Mouse (Mus musculus): ENCODE data around the gene St6galnac3. TPM values are rescaled to one million over a fixed set of nuclear protein-coding genes. Genes with fewer than 3 reads are reported as not detected.

The St6galnac3 gene
- polyA plus RNA-seq, 1 experiment from 2014 or later = 10.5 TPM

DNA sequence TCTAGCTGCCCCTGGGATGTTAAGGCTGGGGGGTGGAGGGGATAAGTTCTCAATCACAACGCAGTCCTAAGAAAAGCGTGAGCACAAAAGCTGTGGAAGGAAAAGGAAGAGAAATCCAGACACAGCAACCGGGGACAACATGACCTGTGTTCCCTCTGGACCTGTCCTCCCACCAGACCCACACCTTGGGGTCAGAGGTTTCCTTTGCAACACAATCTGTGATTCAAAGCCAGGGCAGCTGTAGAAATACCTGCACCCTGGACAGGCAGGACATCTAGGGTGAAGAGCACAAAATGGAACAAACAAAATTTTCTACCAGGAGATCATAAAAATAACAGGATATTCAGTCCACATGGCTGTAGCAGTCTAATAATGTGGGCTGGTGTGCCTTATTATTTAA, 187.5 kb downstream of the St6galnac3 start:
- ATAC-seq (ENCODE audit: low read depth) = peak; percentile 64; the same call in 1 of the 2 replicates
- no peak overlapping the region for H3K4me3 ChIP-seq (ENCODE audit: low read depth, low read length)
- H3K27me3 ChIP-seq (ENCODE audit: control insufficient read depth, insufficient read depth, low read depth, low read length) = no peaks in the 10 kb centered on the region
- H3K9me3 ChIP-seq (replicated peaks; ENCODE audit: control insufficient read depth, low read length) = no peaks in the 10 kb centered on the region
- H3K4me2 ChIP-seq (ENCODE audit: low read depth, low read length) = no peak overlapping the region
- H3K4me1 ChIP-seq (ENCODE audit: control insufficient read depth, low read depth, low read length) = no peaks in the 10 kb centered on the region; the same call in 1 of the 2 replicates
- no peak overlapping the region for H3K9ac ChIP-seq (ENCODE audit: low read depth, low read length)
- no peak overlapping the region for H3K27ac ChIP-seq (ENCODE audit: low read length)
- WGBS (ENCODE audit: insufficient replicate concordance) = 79% methylated on average over 3 of the region's 3 CpGs
- H3K36me3 ChIP-seq (ENCODE audit: control insufficient read depth, insufficient read depth) = no peaks in the 10 kb centered on the region

DNA sequence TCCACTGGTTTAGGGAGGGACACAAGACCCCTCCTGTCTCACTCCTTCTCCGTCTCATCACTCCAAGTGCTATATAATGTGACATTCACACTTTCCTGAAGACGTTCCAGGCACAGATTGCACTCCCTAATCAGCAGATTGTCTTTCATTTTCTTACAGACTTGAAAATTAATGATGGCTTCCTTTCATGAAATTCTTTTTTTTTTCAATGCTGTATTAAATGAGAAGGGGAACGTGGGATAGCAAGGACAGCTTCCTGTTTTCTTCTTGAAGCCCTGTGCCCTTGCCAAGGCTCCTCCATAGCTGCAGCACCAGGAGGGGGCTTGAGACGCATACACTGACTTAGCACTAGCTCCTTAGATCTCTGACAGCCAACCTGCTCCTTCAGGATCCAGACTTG, 188.7 kb downstream of the St6galnac3 start:
- WGBS (ENCODE audit: insufficient replicate concordance) = 64% methylated on average over 4 of the region's 4 CpGs
- H3K27ac ChIP-seq (ENCODE audit: low read length) = no peak overlapping the region
- no peak for ATAC-seq (ENCODE audit: low read depth)

DNA sequence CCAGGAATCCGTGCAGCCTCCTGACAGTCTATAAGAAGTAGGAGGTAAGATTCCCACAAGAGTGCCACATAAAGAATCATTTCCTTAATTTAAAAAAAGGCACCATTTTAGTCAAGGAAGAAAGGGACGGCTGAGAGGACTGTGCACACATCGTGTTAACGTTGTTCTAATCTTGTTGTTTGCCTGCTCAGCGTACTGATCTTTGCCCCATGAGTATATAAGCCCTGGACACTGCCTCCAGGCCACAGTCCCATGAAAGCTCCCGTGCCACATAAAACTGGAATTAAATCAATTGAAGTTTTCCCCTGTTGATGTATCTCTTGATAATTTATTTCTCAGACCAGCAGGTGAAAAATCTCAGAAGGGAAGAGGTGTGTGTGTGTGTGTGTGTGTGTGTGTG, 195.8 kb downstream of the St6galnac3 start:
- H3K36me3 ChIP-seq (ENCODE audit: control insufficient read depth, insufficient read depth) = no peaks in the 10 kb centered on the region
- ATAC-seq (ENCODE audit: low read depth) = peak; percentile 86
- WGBS (ENCODE audit: insufficient replicate concordance) = 70% methylated on average over 6 of the region's 6 CpGs
- H3K4me2 ChIP-seq (ENCODE audit: low read depth, low read length) = no peak overlapping the region
- no peak overlapping the region for H3K9ac ChIP-seq (ENCODE audit: low read depth, low read length)
- no peak overlapping the region for H3K27ac ChIP-seq (ENCODE audit: low read length)
- H3K27me3 ChIP-seq (ENCODE audit: control insufficient read depth, insufficient read depth, low read depth, low read length) = no peaks in the 10 kb centered on the region
- H3K4me1 ChIP-seq (ENCODE audit: control insufficient read depth, low read depth, low read length) = no peaks in the 10 kb centered on the region; the same call in 1 of the 2 replicates
- H3K4me3 ChIP-seq (ENCODE audit: low read depth, low read length) = no peak overlapping the region
- no peaks in the 10 kb centered on the region for H3K9me3 ChIP-seq (replicated peaks; ENCODE audit: control insufficient read depth, low read length)

More for the DNA sequence above, 188.7 kb downstream of the St6galnac3 start:
- Histone ChIP-seq H3K27me3 (ENCODE audit: control insufficient read depth, insufficient read depth, low read depth, low read length) (no peaks in the 10 kb centered on the region), H3K9me3 (replicated peaks; ENCODE audit: control insufficient read depth, low read length) (no peaks in the 10 kb centered on the region), H3K4me3 (ENCODE audit: low read depth, low read length) (no peak overlapping the region), H3K4me2 (ENCODE audit: low read depth, low read length) (no peak overlapping the region), H3K36me3 (ENCODE audit: control insufficient read depth, insufficient read depth) (no peaks in the 10 kb centered on the region), H3K4me1 (ENCODE audit: control insufficient read depth, low read depth, low read length) (no peaks in the 10 kb centered on the region; the same call in 1 of the 2 replicates), H3K9ac (ENCODE audit: low read depth, low read length) (no peak overlapping the region)

DNA sequence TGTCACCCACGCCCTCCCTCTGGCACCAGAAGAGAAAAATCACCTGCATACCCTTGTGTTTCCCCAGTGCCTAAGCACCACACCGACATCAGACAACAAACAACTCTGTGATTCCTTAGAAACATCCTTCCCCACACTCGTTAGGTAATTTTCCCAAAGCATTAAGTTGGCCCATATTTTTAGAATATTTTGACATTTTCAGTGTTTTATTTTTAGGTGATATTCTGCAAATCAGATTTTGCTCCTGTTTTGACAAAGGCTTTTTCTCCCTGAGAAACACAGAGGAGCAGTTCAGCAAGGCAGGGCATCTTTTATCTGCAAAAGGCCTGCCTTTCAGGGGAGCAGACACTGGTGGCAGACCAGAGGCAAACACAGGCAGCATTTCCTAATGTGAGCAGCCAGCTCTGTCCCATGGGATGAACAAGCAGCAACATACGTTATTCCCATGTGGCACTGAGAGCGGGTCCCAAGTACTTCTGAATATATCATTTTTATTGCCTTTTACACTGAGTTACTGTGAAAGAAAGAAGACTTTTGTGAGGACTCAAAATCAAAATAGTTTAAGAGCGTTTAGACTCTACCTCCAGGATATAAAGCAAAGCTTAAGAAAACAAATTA, 199.7 kb downstream of the St6galnac3 start:
- Histone ChIP-seq H3K9me3 (replicated peaks; ENCODE audit: control insufficient read depth, low read length) (no peaks in the 10 kb centered on the region), H3K4me3 (ENCODE audit: low read depth, low read length) (no peak overlapping the region), H3K9ac (ENCODE audit: low read depth, low read length) (no peak overlapping the region), H3K27ac (ENCODE audit: low read length) (no peak overlapping the region), H3K4me1 (ENCODE audit: control insufficient read depth, low read depth, low read length) (no peaks in the 10 kb centered on the region; the same call in 1 of the 2 replicates), H3K27me3 (ENCODE audit: control insufficient read depth, insufficient read depth, low read depth, low read length) (no peaks in the 10 kb centered on the region), H3K36me3 (ENCODE audit: control insufficient read depth, insufficient read depth) (no peaks in the 10 kb centered on the region), H3K4me2 (ENCODE audit: low read depth, low read length) (no peak overlapping the region)
- WGBS (ENCODE audit: insufficient replicate concordance) = 78% methylated on average over 6 of the region's 6 CpGs
- ATAC-seq (ENCODE audit: low read depth) = no peak

DNA sequence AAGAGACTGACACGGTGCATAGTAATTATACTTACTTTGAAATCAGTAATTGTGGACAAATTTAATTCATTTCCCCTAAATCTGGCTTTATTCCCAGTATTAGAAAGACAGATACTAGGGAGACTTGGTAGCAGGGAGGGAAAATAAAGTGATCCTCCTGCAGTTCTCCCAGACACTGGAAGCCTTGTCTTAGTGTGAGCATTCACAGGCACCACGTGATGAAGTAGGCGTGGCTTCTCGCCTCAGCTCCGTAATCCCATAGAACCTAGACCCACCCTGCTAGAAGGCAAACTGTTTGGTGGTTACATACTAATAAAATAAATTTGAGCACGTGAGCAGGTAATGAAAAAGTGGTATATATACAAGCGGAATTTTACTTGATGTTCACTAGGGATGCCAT, 208.1 kb downstream of the St6galnac3 start:
- Histone ChIP-seq H3K27me3 (ENCODE audit: control insufficient read depth, insufficient read depth, low read depth, low read length) (no peaks in the 10 kb centered on the region), H3K36me3 (ENCODE audit: control insufficient read depth, insufficient read depth) (no peaks in the 10 kb centered on the region), H3K4me1 (ENCODE audit: control insufficient read depth, low read depth, low read length) (no peaks in the 10 kb centered on the region), H3K9ac (ENCODE audit: low read depth, low read length) (no peak overlapping the region), H3K4me2 (ENCODE audit: low read depth, low read length) (no peak overlapping the region), H3K9me3 (replicated peaks; ENCODE audit: control insufficient read depth, low read length) (no peaks in the 10 kb centered on the region), H3K27ac (ENCODE audit: low read length) (no peak overlapping the region), H3K4me3 (ENCODE audit: low read depth, low read length) (no peak overlapping the region)
- ATAC-seq (ENCODE audit: low read depth) = no peak
- 72% methylated on average over 7 of the region's 7 CpGs for WGBS (ENCODE audit: insufficient replicate concordance)

DNA sequence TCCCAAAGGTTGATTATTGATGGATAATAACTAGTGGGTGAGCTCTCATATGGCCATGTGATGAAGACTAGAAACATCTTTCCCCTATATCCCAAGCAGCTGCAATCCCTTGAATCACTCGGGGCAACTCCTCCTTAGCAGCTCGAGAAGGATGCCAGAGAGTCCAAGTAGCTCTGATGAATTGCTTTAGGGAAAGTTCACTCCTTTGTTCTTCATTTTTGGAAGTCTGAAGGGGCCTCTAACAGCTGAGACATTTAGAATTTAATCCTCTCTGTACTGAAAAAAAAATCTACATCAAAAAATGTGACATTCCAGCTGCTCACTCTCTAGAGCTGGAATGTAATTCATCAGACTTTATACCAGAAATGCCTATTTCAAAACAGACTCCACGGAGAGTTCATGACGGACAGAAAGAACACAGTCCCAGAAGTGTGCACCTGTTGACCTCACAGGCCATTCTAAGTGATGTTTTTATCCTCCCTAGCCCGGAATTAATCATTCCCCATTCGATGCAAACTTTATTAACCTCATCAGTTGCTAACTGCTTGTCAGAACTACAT, 211.4 kb downstream of the St6galnac3 start:
- Histone ChIP-seq H3K27ac (ENCODE audit: low read length) (no peak overlapping the region), H3K4me3 (ENCODE audit: low read depth, low read length) (no peak overlapping the region), H3K4me2 (ENCODE audit: low read depth, low read length) (no peak overlapping the region), H3K9me3 (replicated peaks; ENCODE audit: control insufficient read depth, low read length) (no peaks in the 10 kb centered on the region), H3K36me3 (ENCODE audit: control insufficient read depth, insufficient read depth) (no peaks in the 10 kb centered on the region), H3K9ac (ENCODE audit: low read depth, low read length) (no peak overlapping the region), H3K4me1 (ENCODE audit: control insufficient read depth, low read depth, low read length) (no peaks in the 10 kb centered on the region), H3K27me3 (ENCODE audit: control insufficient read depth, insufficient read depth, low read depth, low read length) (no peaks in the 10 kb centered on the region)
- no peak for ATAC-seq (ENCODE audit: low read depth)
- 76% methylated on average over 6 of the region's 6 CpGs for WGBS (ENCODE audit: insufficient replicate concordance)

DNA sequence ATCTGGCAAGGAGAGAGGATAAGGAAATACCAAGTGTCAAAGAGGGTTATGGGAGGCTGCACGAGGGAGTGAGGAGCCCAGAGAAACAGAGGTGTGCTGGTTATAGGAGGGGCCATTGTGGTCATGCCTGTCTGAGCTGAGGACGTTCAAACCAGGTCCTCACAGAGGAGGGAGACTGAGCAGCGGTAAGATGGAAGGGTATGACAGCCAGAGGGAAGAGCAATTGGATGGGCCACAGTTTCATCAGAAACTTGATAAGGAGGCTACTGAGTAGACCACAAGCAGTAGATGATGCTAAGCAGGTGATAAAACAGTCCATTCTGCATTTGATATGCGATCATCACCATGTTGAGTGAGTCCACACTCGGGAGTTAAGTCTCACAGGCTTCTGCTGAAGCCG, 212.4 kb downstream of the St6galnac3 start:
- no peak overlapping the region for H3K9ac ChIP-seq (ENCODE audit: low read depth, low read length)
- no peak overlapping the region for H3K4me2 ChIP-seq (ENCODE audit: low read depth, low read length)
- no peaks in the 10 kb centered on the region for H3K4me1 ChIP-seq (ENCODE audit: control insufficient read depth, low read depth, low read length)
- H3K36me3 ChIP-seq (ENCODE audit: control insufficient read depth, insufficient read depth) = no peaks in the 10 kb centered on the region
- H3K4me3 ChIP-seq (ENCODE audit: low read depth, low read length) = no peak overlapping the region
- no peaks in the 10 kb centered on the region for H3K9me3 ChIP-seq (replicated peaks; ENCODE audit: control insufficient read depth, low read length)
- no peaks in the 10 kb centered on the region for H3K27me3 ChIP-seq (ENCODE audit: control insufficient read depth, insufficient read depth, low read depth, low read length)
- no peak overlapping the region for H3K27ac ChIP-seq (ENCODE audit: low read length)
- ATAC-seq (ENCODE audit: low read depth) = no peak
- 56% methylated on average over 6 of the region's 6 CpGs for WGBS (ENCODE audit: insufficient replicate concordance)

DNA sequence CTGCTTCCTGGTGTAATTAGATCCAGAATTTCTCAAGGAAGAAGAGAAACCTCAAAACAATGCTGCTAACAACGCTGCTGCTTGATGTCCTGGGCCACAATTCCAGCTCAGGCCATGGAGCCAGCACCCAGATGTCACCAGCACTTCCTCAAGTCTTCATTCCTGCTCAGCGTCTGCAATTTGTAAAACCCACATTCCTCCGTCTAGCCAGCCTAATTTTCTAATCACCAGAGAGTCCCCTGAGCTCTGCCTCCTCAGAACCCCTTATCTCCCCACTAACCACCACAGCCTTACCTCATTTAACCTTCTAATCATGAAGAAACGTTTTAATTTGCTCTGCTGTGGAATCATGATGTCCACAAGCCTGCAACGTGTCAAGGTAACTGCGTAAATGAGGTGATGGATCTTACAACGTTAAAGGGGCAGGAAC, 213.8 kb downstream of the St6galnac3 start:
- Histone ChIP-seq H3K4me2 (ENCODE audit: low read depth, low read length) (no peak overlapping the region), H3K27me3 (ENCODE audit: control insufficient read depth, insufficient read depth, low read depth, low read length) (no peaks in the 10 kb centered on the region), H3K4me3 (ENCODE audit: low read depth, low read length) (no peak overlapping the region), H3K4me1 (ENCODE audit: control insufficient read depth, low read depth, low read length) (no peaks in the 10 kb centered on the region), H3K9ac (ENCODE audit: low read depth, low read length) (no peak overlapping the region), H3K36me3 (ENCODE audit: control insufficient read depth, insufficient read depth) (no peaks in the 10 kb centered on the region), H3K27ac (ENCODE audit: low read length) (no peak overlapping the region), H3K9me3 (replicated peaks; ENCODE audit: control insufficient read depth, low read length) (no peaks in the 10 kb centered on the region)
- WGBS (ENCODE audit: insufficient replicate concordance) = 24% methylated on average over 7 of the region's 7 CpGs
- no peak for ATAC-seq (ENCODE audit: low read depth)

DNA sequence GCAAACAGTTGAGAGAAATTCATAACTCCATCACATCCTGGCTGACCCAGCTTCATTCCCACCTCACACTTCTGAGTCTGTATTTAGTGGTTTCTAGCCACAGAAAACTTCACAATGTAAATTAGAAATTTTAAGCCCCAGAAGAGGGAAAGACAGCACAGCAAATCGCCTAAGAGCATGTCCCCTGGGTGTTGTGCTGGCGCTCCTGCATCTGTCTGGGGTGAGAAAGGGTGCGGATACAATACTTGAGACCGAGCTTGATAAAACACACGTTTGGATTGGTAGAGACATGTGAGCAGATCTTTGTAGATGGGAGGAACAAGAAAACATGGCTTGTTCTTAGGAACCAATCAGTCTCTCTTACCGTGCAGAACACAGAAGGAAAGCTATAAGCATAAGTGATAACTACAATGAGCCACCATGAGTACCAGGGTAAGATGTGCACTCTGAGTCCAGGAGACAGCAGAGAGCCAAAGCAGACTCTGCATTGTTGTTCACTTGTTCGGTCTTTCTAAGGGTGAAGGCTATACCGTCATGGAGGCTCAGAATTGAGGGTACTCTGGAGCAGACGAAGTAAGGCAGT, 214.8 kb downstream of the St6galnac3 start:
- no peaks in the 10 kb centered on the region for H3K27me3 ChIP-seq (ENCODE audit: control insufficient read depth, insufficient read depth, low read depth, low read length)
- no peak for ATAC-seq (ENCODE audit: low read depth)
- 79% methylated on average over 9 of the region's 9 CpGs for WGBS (ENCODE audit: insufficient replicate concordance)
- no peak overlapping the region for H3K4me2 ChIP-seq (ENCODE audit: low read depth, low read length)
- no peak overlapping the region for H3K27ac ChIP-seq (ENCODE audit: low read length)
- no peaks in the 10 kb centered on the region for H3K36me3 ChIP-seq (ENCODE audit: control insufficient read depth, insufficient read depth)
- H3K9me3 ChIP-seq (replicated peaks; ENCODE audit: control insufficient read depth, low read length) = no peaks in the 10 kb centered on the region
- no peaks in the 10 kb centered on the region for H3K4me1 ChIP-seq (ENCODE audit: control insufficient read depth, low read depth, low read length)
- H3K4me3 ChIP-seq (ENCODE audit: low read depth, low read length) = no peak overlapping the region
- no peak overlapping the region for H3K9ac ChIP-seq (ENCODE audit: low read depth, low read length)
